Mouse (Mus musculus): ENCODE data around the gene Cdca8. TPM values are rescaled to one million over a fixed set of nuclear protein-coding genes. Genes with fewer than 3 reads are reported as not detected.

Cdca8 gene
- polyA plus RNA-seq (2017; shearing (Covaris generic)): 1.5 TPM

DNA sequence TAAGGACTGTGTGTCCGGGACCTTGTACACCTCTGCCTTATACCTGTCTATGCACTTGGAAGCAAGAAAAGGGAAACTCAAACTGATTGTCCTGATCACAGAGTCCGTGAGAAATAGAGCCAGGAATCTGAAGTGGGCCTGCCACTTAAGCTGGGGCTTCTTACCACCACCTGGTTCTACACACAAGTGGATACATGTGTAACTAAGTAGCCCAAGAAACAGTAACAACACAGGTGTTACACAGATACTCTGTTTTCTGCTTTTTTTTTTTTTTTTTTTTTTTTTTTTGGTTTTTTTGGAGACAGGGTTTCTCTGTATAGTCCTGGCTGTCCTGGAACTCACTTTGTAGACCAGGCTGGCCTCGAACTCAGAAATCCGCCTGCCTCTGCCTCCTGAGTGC, at the start of gene Cdca8:
Gene Cdca8, minus strand, starts transcription at position 101 of the 400 bp plus-strand sequence.

DNA sequence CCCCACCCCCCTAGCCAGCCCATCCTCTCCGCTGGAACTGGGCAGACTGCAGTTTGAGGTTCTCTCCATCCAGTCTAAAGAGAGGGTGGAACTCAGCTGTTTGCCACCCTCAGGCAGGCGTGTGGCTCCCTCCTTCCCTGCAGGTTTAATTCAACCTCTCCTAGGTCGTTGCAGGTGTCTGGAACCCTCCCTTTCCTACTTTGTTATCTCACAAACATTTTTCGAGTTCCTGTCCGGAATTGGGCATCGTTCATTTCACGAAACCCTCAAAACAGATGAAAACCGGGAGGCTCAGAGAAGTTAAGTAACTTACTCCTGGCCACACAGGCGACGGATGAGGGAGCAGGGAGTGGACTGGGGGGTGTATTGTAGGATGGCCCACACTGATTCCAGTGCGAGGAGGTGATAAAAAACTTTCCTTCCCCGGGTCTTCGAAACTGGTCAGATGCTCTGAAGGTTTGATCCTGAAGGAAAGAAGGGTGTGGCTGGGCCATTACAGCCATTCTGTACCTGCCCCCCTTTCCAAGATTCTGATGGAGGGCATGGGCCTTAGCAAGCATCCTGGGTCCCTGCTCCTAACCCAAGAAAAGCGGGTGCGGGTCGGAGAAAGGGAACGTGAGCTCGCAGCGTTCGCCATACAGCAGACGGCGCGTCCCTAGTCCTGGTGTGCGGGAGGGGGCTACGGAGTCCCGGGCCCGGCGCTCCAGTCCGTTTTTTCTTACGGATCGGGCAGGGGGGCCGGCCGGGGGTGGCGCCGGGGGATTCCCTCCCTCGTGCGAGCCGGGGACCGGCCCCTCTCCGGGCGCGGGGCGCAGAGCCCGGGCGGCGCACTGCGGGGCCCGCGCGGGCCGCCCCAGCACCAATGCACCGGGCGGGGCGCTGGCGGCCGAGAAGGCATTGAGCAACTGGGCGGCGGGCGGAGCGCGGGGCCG, 46.8 kb upstream of the Cdca8 start, which contains the start of gene Rspo1:
Gene Rspo1, plus strand, starts transcription at position 760 of the 932 bp plus-strand sequence.

DNA sequence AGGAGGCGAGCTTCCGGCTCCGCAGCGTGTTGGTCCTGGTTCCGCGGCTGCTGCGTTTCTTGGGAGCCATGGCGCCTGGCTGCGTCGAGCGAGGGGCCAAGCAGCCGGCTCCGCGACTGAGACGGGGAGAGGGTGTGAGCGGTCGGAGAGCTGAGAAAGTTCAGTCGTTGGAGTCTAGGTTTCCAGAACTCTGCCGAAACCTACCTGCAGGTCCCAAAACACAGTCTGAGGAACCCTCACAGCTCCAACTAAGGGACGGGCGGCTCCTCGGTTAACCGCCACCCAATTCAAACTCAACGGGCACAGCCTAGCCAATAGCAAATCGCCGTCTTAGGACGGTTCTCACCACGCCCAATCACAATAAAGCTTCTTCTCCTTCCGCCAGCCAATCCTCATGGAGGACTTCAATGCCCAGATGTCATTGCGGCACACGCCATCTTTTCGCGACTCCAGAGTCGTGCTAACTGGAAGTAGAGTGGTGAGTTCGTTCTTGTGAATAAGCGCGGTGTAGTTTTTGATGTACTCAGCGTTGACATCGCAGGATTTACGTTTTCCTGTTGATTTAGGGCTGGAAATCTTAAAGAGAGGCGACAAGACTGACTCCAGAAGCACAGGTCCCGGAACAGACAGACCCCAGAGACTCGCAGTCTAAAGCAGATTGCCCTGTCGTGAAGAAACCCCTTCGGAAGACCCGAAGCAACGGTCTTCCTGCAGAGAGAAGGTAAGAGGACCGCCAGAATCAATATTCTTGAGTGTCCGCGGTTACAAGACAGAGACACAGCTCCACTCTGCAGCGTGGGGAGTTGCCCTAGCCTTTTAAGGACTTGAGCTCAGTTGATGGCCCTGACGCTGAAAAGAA, 2.3 kb downstream of the Cdca8 start, which contains the start of gene 9930104L06Rik:
Gene 9930104L06Rik, plus strand, starts transcription at position 436 of the 859 bp plus-strand sequence.

GRCm38 (mm10) chr4:124880599-124880998, 58.5 kb downstream of the Cdca8 start, which contains the start of gene Epha10:
Epha10 (plus strand) TSS chr4:124880899.

Other genes starting within 250 kb of the Cdca8 start
- 34.0 TPM for gene Utp11, start 245.7 kb downstream of the Cdca8 start, polyA plus RNA-seq (2017; shearing (Covaris generic))
- 0.76 TPM for gene Fhl3, start 238.6 kb downstream of the Cdca8 start, polyA plus RNA-seq (2017; shearing (Covaris generic))
- gene Sf3a3, start 224.5 kb downstream of the Cdca8 start, polyA plus RNA-seq (2017; shearing (Covaris generic)): 97.9 TPM
- gene Inpp5b, start 197.5 kb downstream of the Cdca8 start, polyA plus RNA-seq (2017; shearing (Covaris generic)): 142 TPM
- gene Mtf1, start 137.2 kb downstream of the Cdca8 start, polyA plus RNA-seq (2017; shearing (Covaris generic)): 16.9 TPM
- gene Yrdc, start 88.6 kb downstream of the Cdca8 start, polyA plus RNA-seq (2017; shearing (Covaris generic)): 154 TPM
- gene 1110065P20Rik, start 88.1 kb downstream of the Cdca8 start, polyA plus RNA-seq (2017; shearing (Covaris generic)): 24.0 TPM
- 2.3 TPM for gene Maneal, start 77.1 kb downstream of the Cdca8 start, polyA plus RNA-seq (2017; shearing (Covaris generic))
- gene Epha10, start 58.4 kb downstream of the Cdca8 start, polyA plus RNA-seq (2017; shearing (Covaris generic)): not detected
- gene 9930104L06Rik, start 2.3 kb downstream of the Cdca8 start, polyA plus RNA-seq (2017; shearing (Covaris generic)): 9.8 TPM
- not detected for gene Rspo1, start 47.1 kb upstream of the Cdca8 start, polyA plus RNA-seq (2017; shearing (Covaris generic))
- 109 TPM for gene Gnl2, start 77.3 kb upstream of the Cdca8 start, polyA plus RNA-seq (2017; shearing (Covaris generic))
- not detected for gene Dnali1, start 126.4 kb upstream of the Cdca8 start, polyA plus RNA-seq (2017; shearing (Covaris generic))
- 40.9 TPM for gene Snip1, start 127.4 kb upstream of the Cdca8 start, polyA plus RNA-seq (2017; shearing (Covaris generic))
- 47.3 TPM for gene Meaf6, start 145.8 kb upstream of the Cdca8 start, polyA plus RNA-seq (2017; shearing (Covaris generic))
- gene Zc3h12a, start 188.5 kb upstream of the Cdca8 start, polyA plus RNA-seq (2017; shearing (Covaris generic)): 43.1 TPM

Data from naive thymus-derived CD4-positive, alpha-beta T cell, adult 5 months (primary cell).